Mouse (Mus musculus): ENCODE measurements around the gene Reps2. TPM values are rescaled to one million over a fixed set of nuclear protein-coding genes. Genes with fewer than 3 reads are reported as not detected.

The Reps2 gene
- polyA plus RNA-seq, 1 experiment from 2014 or later, result 0.61 TPM

GRCm38 (mm10) chrX:162641764-162642163 lies 1.7 kb downstream of the Reps2 start:
- Histone ChIP-seq H3K9ac (no peak overlapping the region), H3K9me3 (no peaks in the 10 kb centered on the region), H3K4me1 (no peaks in the 10 kb centered on the region), H3K4me2 (no peak overlapping the region), H3K36me3 (no peaks in the 10 kb centered on the region), H3K4me3 (no peak overlapping the region), H3K27ac (no peak overlapping the region), H3K27me3 (peaks cover 21% of the 10 kb centered on the region; the same call in 1 of the 2 replicates)
- ATAC-seq (ENCODE audit: borderline replicate concordance, extremely low read depth, low FRiP score, low TSS enrichment), result no peak
- 64% methylated on average over 4 of the region's 4 CpGs for WGBS

GRCm38 (mm10) chrX:162635159-162635558 lies 8.3 kb downstream of the Reps2 start:
- no peak for ATAC-seq (ENCODE audit: borderline replicate concordance, extremely low read depth, low FRiP score, low TSS enrichment)
- Histone ChIP-seq H3K4me2 (no peak overlapping the region), H3K36me3 (no peaks in the 10 kb centered on the region), H3K27me3 (peaks cover 9% of the 10 kb centered on the region; the same call in 1 of the 2 replicates), H3K9me3 (no peaks in the 10 kb centered on the region), H3K27ac (no peak overlapping the region), H3K9ac (no peak overlapping the region), H3K4me1 (no peaks in the 10 kb centered on the region), H3K4me3 (no peak overlapping the region)
- 27% methylated on average over 2 of the region's 2 CpGs for WGBS

- no peaks in the 10 kb centered on the region for H3K9me3 ChIP-seq
- H3K9ac ChIP-seq, result no peak overlapping the region
- H3K4me2 ChIP-seq, result no peak overlapping the region
- no peak overlapping the region for H3K4me3 ChIP-seq
- 76% methylated on average over 1 of the region's 1 CpGs for WGBS
- H3K36me3 ChIP-seq, result no peaks in the 10 kb centered on the region
- no peaks in the 10 kb centered on the region for H3K4me1 ChIP-seq
- no peak overlapping the region for H3K27ac ChIP-seq
- H3K27me3 ChIP-seq, result no peaks in the 10 kb centered on the region
- ATAC-seq (ENCODE audit: borderline replicate concordance, extremely low read depth, low FRiP score, low TSS enrichment), result no peak
Measured at GRCm38 (mm10) chrX:162622091-162622437, 21.4 kb downstream of the Reps2 start.

GRCm38 (mm10) chrX:162621194-162622090 lies 22.0 kb downstream of the Reps2 start:
- Histone ChIP-seq H3K4me3 (no peak overlapping the region), H3K4me2 (no peak overlapping the region), H3K27me3 (no peaks in the 10 kb centered on the region), H3K4me1 (no peaks in the 10 kb centered on the region), H3K36me3 (no peaks in the 10 kb centered on the region), H3K9me3 (no peaks in the 10 kb centered on the region), H3K27ac (no peak overlapping the region), H3K9ac (no peak overlapping the region)
- ATAC-seq (ENCODE audit: borderline replicate concordance, extremely low read depth, low FRiP score, low TSS enrichment), result no peak
- WGBS, result 71% methylated on average over 5 of the region's 5 CpGs

- ATAC-seq (ENCODE audit: borderline replicate concordance, extremely low read depth, low FRiP score, low TSS enrichment), result no peak
- Histone ChIP-seq H3K4me3 (no peak overlapping the region), H3K4me1 (no peaks in the 10 kb centered on the region), H3K4me2 (no peak overlapping the region), H3K9ac (no peak overlapping the region), H3K36me3 (no peaks in the 10 kb centered on the region), H3K9me3 (no peaks in the 10 kb centered on the region), H3K27me3 (no peaks in the 10 kb centered on the region), H3K27ac (no peak overlapping the region)
- WGBS, result 37% methylated on average over 2 of the region's 2 CpGs
Measured at GRCm38 (mm10) chrX:162619705-162620104, 23.7 kb downstream of the Reps2 start.

GRCm38 (mm10) chrX:162618547-162618946 lies 24.9 kb downstream of the Reps2 start:
- 89% methylated on average over 3 of the region's 3 CpGs for WGBS
- Histone ChIP-seq H3K9ac (no peak overlapping the region), H3K27me3 (no peaks in the 10 kb centered on the region), H3K4me1 (no peaks in the 10 kb centered on the region), H3K4me2 (no peak overlapping the region), H3K4me3 (no peak overlapping the region), H3K36me3 (no peaks in the 10 kb centered on the region), H3K9me3 (no peaks in the 10 kb centered on the region), H3K27ac (no peak overlapping the region)
- no peak for ATAC-seq (ENCODE audit: borderline replicate concordance, extremely low read depth, low FRiP score, low TSS enrichment)

GRCm38 (mm10) chrX:162606113-162606512 lies 37.3 kb downstream of the Reps2 start:
- Histone ChIP-seq H3K9me3 (no peaks in the 10 kb centered on the region), H3K4me1 (no peaks in the 10 kb centered on the region), H3K4me3 (no peak overlapping the region), H3K9ac (no peak overlapping the region), H3K27ac (no peak overlapping the region), H3K4me2 (no peak overlapping the region), H3K36me3 (no peaks in the 10 kb centered on the region), H3K27me3 (no peaks in the 10 kb centered on the region)
- ATAC-seq (ENCODE audit: borderline replicate concordance, extremely low read depth, low FRiP score, low TSS enrichment), result no peak
- WGBS, result 81% methylated on average over 2 of the region's 2 CpGs

- Histone ChIP-seq H3K9me3 (no peaks in the 10 kb centered on the region), H3K36me3 (no peaks in the 10 kb centered on the region), H3K4me3 (no peak overlapping the region), H3K4me1 (no peaks in the 10 kb centered on the region), H3K4me2 (no peak overlapping the region), H3K27me3 (no peaks in the 10 kb centered on the region), H3K27ac (no peak overlapping the region), H3K9ac (no peak overlapping the region)
- no peak for ATAC-seq (ENCODE audit: borderline replicate concordance, extremely low read depth, low FRiP score, low TSS enrichment)
- WGBS, result 86% methylated on average over 3 of the region's 3 CpGs
Measured at GRCm38 (mm10) chrX:162599666-162600065, 43.8 kb downstream of the Reps2 start.

- Histone ChIP-seq H3K4me2 (no peak overlapping the region), H3K9ac (no peak overlapping the region), H3K4me3 (no peak overlapping the region), H3K4me1 (no peaks in the 10 kb centered on the region), H3K27me3 (peaks cover 4% of the 10 kb centered on the region; the same call in 1 of the 2 replicates), H3K36me3 (no peaks in the 10 kb centered on the region), H3K27ac (no peak overlapping the region), H3K9me3 (no peaks in the 10 kb centered on the region)
- WGBS, result 57% methylated on average over 6 of the region's 8 CpGs
- no peak for ATAC-seq (ENCODE audit: borderline replicate concordance, extremely low read depth, low FRiP score, low TSS enrichment)
Measured at GRCm38 (mm10) chrX:162591005-162591801, 52.2 kb downstream of the Reps2 start.

- H3K4me2 ChIP-seq, result no peak overlapping the region
- no peak overlapping the region for H3K4me3 ChIP-seq
- H3K27me3 ChIP-seq, result peaks cover 4% of the 10 kb centered on the region; the same call in 1 of the 2 replicates
- 66% methylated on average over 6 of the region's 6 CpGs for WGBS
- no peak overlapping the region for H3K27ac ChIP-seq
- no peak overlapping the region for H3K9ac ChIP-seq
- H3K9me3 ChIP-seq, result no peaks in the 10 kb centered on the region
- no peaks in the 10 kb centered on the region for H3K36me3 ChIP-seq
- no peak for ATAC-seq (ENCODE audit: borderline replicate concordance, extremely low read depth, low FRiP score, low TSS enrichment)
- H3K4me1 ChIP-seq, result no peaks in the 10 kb centered on the region
Measured at GRCm38 (mm10) chrX:162590145-162590790, 53.2 kb downstream of the Reps2 start.

GRCm38 (mm10) chrX:162589173-162589805 lies 54.2 kb downstream of the Reps2 start:
- ATAC-seq (ENCODE audit: borderline replicate concordance, extremely low read depth, low FRiP score, low TSS enrichment), result no peak
- WGBS, result 72% methylated on average over 3 of the region's 3 CpGs

More at GRCm38 (mm10) chrX:162589173-162589805, 54.2 kb downstream of the Reps2 start:
- H3K4me3 ChIP-seq, result no peak overlapping the region
- H3K4me2 ChIP-seq, result no peak overlapping the region
- H3K9ac ChIP-seq, result no peak overlapping the region
- H3K36me3 ChIP-seq, result no peaks in the 10 kb centered on the region
- no peaks in the 10 kb centered on the region for H3K9me3 ChIP-seq
- H3K4me1 ChIP-seq, result no peaks in the 10 kb centered on the region
- no peak overlapping the region for H3K27ac ChIP-seq
- peaks cover 4% of the 10 kb centered on the region; the same call in 1 of the 2 replicates for H3K27me3 ChIP-seq
